Mouse (Mus musculus) MN1 (cell line): Measurements from ENCODE around the gene Gm28374.

Source experiments
- DNase-seq: peaks from one replicate; pipeline ENCODE4 v3.0.0-alpha.2; 2016; ENCODE audit warnings: low spot score

Gm28374 gene

DNA sequence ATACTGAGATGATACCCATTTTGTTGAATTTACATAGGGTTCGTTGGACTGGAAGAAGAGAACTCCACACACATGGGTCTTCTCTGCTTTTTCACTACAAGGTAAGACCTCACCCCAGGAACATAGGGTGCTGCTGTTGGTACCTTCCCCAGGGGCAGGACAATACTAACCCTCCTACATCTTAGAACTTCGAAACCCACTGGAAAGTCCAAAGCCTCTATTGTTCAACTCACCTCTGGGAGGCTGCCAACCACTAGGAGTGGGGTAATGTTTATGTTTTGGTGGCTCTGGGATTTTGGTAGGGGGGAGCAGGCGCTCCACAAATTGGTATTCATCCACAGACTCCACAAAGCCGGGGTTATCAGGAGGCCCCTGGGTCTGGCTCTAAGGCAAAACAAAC is 25.4 kb downstream of the Gm28374 start:
- no peak for DNase-seq

DNA sequence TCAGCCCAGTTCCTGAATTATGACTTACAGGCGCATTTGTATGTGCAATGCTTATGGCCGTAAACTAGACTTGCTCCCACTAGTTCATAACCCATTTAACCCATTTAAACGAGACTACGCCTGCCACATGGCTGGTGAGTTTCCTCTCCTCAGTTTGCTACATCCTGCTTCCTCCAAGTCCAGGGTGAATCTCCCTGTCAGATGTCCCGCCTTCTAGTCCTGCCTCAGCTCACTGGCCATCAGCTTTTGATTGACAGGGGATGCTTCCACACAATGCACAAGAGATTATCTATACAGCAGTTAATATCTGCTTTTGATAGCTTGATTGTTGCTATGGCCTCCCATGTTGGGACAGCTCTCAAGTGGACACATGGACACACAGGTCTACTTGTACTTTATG is 27.8 kb downstream of the Gm28374 start:
- DNase-seq: peak; percentile 52

DNA sequence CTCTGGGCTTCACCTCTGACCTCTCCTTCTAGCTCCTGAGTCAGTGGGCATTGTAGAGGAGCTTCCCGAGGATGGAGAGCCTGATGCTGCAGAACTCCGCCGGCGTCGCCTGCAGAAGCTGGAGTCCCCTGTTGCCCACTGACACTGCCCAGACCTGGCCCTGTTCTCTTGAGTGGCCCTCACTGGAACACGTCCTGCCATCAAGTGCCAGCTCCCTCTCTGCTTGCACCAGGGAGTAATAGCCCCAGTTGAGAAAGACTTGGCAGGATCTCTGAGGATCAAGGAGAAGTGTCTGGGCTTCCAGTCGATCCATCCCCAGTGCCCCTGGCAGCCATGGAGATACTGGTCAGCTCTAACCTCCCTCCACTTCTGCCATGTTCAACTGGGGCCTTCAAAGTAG is 29.5 kb downstream of the Gm28374 start:
- DNase-seq: no peak

DNA sequence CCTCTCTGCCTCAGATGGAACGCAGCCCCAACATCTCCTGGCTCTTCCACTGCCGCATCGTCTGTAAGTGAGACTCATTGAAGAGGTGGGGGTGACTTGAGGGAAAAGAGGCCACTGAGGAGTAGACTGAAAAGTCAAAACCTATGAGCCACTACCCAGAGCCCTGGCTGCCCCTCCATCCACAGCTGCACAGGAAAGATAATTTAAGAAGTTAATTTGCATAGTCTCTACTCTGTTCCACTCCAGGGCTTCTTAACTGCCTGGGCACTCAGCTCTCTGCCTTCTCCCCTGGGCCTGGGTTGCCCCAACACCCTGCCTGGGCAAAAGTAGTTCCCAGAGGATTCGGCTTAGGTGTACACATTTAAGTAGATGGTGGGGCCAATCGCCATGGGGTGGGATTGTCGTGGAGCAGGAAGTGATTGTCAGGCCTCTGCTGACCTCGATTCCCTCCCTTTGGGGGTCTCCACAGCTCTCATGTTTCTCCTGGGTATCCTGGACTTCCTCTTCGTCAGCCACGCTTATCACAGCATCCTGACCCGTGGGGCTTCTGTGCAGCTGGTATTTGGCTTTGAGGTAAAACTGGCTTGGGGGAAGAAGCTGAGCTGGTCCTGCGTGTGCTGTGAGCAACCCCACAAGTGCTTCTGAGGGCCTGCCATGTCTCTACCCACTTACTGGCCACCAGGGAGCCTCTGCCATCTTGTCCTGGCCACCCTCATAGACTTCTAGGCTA is 33.2 kb downstream of the Gm28374 start:
- DNase-seq: no peak

DNA sequence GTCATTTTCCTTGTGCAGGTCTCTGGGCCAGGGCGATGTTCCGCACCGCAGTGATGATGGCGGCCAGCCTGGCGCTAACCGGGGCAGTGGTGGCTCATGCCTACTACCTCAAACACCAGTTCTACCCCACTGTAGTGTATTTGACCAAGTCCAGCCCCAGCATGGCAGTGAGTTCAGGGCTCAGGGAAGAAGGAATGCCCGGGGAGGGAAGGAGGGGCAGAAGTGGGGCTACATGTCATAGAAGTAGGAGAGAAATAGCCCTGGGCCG is 34.2 kb downstream of the Gm28374 start:
- DNase-seq: no peak

DNA sequence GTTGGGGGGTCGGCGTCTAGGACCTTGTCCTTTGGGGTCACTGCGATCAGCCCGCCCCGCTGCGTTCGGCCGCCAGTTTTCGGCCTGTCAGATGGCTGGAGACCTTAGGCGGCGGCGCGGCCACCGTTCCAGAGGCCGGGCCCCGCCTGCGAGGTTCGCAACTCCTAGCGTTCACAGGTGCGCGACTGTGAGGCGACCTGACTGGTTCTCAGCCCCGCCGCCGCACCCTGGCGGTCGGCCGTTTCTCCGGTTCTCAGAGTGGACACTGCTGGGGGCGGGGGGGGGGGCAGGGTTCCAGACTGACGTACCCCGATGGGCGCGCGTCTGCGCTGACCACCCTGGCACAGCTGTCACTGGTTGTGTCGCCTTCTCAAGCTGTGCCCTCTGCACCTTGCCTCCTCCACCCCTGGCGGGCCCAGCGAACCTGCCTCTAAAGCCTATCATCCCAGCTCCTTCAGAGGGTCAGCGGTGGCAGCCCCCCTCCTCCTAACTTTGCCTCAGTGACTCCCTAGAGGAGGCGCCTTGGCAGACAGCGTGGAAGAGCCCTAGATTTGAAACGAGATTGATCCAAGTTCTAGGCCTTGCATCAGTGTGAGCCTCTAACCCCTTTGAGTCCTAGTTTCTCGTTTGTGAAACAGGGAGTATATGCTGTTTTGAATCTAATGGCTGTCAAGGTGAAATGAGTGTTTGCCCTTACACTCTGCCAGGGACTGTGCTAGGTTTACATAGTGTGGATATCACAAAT is 34.7 kb downstream of the Gm28374 start:
- peak; percentile 61 for DNase-seq

DNA sequence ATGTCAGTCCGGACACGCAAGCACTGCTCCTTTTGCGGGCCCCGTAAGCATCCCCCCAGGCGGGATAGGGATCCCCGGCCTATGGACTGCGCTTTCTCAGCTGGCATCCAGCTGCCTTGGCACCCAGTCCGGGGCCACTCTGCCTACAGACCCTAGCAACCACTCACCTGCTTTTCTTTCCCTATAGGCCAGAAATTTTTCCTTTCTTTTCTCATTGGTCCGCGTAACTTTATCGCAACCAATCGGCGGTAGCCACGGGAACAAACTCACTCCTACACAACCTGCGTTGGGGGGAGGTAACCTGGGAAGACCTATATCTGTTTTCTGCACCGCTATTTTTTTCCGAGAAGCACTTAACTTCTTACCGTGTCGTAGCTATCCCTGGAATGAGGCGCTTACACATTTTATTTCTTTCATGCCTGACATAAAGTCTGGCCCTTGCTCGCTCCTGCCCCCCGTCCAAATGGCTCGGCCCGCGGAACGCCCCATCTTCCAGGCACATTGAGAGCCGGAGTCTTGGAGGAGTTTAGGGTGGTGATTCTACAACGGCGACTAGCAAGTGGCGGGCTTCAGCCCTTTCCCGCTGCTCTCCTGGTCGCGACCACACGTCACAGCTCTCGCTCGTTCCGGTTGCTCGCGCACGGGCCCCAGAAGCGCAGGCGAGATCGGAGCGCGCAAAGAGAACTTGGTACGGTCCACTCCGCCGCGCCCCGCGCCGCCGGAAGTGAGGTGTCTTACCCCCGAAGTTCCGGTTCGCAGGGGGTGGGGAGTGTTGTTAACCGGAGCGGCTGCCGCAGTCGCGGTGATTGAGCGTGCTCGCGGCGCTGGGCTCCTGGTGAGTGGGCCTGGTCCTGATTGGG is 35.5 kb downstream of the Gm28374 start, which contains the start of gene Syvn1:
Syvn1 (plus strand) TSS at position 283 of the 860 bp plus-strand sequence.
- peak; percentile 97 for DNase-seq

DNA sequence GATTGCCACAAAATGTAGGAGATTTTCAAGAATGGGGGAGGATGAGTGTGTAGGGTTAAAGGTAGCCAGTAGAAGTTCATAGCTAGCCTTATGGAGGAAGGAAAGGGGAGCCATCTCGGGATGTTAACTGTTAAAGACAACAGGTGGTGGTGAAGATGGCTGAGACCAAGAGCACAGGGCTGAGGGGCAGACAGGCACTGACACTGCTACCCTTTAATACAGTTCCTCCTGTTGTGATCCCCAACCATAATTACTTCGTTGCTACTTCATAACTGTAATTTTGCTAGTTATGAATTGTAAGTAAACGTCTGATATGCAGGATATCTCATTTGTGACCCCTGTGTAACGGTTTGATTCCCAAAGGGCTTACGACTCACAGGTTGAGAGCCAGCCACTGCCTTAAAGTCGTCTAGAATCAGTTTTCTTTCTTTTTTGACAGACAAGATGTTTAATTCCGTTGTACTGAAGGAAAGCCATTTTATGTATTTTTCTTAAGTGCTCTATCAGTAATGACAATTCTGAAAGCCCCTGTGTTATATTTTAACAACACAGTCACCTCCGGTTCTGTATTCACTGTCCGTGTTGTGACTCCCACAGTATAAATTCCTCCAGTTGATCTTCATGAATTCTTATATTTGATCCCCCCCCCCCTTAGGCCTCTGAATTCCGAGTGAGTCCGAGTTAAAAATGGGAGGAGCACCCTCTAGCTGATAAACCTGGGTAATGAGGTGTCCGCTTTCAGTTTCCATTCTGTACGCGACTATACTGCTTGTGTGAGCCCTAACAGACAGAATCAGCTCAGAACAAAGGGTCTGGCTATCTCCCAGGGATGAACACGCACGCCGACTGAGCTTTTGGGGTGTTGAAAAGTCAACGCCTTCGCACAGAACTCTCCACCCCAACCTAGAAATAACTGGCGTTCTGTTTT is 36.4 kb downstream of the Gm28374 start:
- no peak for DNase-seq

DNA sequence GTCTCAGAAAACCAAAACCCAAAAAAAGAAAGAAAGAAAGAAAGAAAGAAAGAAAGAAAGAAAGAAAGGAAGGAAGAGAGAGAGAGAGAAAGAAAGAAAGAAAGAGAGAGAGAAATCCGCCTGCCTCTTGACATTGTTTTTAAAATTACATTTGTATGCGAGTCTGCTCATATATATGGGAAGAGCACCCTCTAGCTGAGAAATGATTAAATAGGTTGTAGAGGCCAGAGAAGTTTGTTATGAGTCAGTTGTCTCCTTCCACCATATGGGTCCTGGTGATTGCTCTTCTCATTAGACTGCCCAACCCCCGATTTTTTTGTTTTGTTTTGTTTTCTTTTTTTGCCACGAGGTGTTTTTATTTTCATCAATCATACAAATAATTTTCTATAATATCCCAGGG is 38.0 kb downstream of the Gm28374 start:
- peak; percentile 83 for DNase-seq

DNA sequence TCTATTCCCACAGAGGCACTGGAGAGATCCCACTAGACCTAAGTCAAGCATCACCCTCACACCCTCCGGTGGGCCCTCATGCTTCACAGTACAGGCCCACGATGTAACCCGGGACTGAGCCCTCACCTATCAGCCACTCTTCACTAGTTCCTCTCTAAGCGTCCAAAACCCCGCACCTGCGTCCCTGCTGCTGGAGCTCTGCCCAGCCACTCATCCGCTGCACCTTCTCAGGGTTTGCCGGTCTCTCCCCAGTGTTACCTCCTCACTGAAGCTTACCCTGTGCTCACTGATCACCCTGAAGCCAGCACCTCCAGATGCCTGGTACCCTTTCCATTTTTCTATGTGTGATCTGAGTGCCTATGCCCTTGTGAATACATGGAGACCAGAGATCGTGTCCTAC is 39.8 kb downstream of the Gm28374 start:
- no peak for DNase-seq

DNA sequence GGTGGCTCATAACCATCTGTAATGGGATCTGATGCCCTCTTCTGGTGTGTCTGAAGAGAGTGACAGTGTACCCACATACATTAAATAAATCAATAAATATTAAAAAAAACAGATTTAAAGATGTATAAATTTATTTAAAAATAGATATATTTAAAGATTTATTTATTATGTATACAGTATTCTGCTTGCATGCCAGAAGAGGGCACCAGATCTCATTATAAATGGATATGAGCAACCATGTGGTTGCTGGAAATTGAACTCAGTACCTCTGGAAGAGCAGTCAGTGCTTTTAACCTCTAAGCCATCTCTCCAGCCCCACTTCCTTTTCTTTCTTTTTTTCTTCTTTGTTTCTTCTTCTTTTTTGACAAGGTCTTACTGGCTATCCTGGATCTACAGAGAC is 42.1 kb downstream of the Gm28374 start:
- no peak for DNase-seq

DNA sequence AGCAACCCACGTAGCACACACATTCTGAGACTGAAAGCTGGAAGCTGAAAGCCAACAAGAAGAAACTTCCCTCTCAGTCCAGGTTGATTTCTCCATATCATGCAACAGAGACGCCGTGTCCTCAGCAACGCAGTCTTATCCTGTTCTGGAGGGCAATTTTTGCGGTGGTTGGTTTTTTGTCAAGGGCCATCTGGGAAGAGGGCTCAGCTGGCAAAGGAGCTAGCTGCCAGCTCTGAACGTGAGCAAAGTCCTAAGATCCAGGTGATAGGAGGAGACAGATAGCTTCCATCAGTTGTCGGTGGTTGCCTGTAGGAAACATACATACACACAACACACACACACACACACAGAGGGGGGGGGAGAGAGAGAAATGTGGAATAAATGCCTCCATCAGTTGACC is 43.7 kb downstream of the Gm28374 start:
- DNase-seq: no peak

DNA sequence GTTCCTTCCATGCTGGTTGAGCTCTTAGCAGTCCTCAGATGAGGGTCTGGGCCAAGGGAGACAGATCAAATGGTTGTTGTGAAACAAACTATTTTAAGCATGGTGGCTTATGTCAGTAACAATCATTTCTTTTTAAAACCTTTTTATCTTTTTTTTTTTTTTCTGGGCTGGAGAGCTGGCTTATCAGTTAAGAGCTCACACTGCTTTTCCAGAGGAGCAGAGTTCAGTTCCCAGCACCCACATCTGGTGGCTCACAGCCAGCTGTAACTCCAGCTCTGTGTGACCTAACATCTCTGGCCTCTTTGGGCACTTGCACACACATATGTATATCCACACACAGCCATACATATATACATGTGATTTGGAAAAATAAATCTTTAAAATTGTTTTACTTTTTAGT is 44.4 kb downstream of the Gm28374 start:
- no peak for DNase-seq

DNA sequence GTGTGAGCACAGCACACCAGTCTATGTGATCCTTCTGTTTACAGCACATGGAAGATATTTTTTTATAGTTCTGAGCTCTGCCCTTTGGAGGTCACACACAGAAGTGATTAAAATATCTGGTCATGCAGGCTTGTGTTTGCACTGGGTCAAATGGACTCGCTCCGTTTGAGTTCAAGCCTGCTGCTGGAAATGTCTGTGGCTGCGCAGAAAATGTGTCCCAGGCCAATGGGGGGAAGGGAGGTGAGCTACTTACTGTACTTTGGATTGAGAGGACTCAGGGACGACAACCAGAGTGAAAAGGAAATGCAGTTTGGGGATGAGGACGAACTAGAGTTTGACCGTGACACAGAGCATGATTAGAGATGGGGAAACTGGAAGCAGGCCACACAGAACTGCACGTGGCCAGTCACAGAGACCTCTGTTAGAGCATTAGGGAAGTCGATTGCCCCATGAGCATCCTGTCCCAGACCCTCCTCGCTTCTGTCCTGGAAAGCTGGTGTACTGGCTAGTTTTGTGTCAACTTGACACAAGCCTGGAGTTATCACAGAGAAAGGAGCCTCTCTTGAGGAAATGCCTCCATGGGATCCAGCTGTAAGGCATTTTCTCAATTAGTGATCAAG is 46.0 kb downstream of the Gm28374 start:
- no peak for DNase-seq

DNA sequence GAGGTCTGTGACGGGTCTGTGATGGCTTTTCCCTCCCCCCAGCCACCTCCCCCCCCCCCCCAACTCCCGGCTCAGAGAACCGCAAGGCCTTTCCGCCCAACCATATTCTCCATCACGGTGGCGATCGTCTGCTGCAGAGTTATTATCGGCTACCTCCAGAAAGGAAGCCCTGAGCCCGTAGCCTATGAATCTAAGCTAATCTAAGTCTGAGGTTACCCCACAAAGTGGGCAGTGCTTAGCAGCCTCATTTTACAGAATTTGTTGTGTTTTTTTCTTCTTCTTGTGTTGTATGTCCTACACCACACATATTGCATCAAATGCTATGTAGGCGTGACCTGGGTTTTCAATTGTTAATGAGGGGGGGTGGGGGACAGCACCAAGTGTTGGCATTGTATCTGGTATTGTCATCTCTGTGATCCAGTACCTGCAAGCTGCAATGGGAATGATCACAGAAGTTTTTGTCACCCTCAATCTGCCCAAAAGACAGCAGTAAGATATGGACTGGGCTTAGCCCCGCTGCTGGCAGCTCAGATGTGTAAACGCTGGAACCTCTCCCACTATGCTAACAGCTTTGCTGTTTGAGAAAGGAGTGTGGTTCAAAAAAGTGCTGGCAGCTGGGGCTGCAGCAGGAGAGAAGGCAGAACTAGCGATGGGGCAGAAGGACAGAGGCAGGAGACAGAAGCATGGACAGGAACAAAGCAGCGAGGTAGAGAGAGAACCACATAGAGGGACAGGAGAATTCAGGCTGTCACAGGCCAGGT is 51.4 kb downstream of the Gm28374 start:
- DNase-seq: no peak

DNA sequence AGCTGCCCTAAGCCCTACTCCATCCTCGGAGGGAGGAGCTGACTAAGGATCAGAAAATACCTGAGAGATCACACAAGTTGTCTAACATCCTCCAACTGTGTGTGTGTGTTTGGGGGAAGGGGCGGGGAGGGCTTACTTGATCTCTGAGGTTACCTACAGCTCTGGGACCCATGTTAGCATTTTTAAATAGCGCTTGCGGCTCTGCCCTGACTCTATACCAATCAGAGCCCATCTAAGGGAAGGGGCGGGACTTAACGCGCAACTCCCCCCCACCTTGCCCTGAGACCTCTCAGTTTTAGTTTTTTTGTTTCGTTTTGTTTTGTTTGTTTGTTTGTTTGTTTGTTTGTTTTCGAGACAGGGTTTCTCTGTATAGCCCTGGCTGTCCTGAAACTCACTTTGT is 52.6 kb downstream of the Gm28374 start:
- no peak for DNase-seq

DNA sequence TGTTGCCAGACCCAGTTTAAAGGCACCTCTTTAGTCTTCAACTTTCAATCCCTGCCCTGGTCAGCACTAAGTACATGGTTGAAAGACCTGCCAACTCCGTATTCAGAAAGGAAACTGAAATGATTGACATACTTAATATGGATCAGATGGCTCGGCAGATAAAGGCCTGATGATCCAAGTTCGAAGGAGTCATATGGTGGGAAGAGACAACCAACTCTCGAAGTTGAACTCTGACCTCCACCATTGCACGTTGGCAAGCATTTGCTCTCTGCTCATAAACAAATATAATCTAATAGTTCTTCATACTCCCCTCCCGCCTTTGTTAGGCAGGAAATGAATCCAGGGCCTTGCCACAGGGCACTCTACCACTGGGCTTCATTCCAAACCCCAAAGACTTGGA is 53.1 kb downstream of the Gm28374 start:
- DNase-seq: no peak
